7 mouse cellular contexts compared by ENCODE assay signal in the genomic region with DNA sequence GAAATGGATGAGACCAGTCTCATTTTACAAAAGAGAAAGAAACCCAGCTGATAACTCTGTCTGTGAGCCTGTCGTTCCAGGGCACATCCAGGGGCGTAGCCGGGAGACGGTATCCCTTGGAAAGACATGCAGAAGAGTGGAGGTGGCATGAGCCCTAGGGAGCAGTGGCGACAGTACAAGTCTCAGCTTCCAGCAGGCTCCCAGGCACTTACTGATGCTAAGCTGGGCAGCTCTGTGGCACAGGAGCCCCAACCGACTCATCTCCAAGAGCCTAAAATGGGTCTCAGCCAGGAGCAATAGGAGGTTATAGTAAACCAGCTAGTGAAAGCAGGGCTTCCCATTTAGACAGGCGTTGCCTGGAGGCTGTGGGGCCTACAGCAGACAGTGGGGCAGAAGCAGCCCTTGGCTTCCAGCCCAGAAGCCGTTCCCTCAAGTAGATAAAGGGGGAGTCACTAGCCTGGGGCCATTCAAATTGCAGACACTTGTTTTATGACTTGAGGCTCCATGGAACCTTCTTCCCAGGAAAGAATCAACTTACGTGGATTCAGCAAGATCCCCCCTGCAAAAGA. TPM values are rescaled to one million over a fixed set of nuclear protein-coding genes. Genes with fewer than 3 reads are reported as not detected.
DNase-seq lines count a peak whose midpoint lies in the region; ATAC-seq and TF ChIP-seq lines count a peak whose summit lies in the region.

No protein-coding gene starts in this region.

- H3K27me3 ChIP-seq in hindbrain, embryonic 10.5 days (ENCODE audit: insufficient read depth, poor library complexity, severe bottlenecking): no peaks in the 10 kb centered on the region
- no peaks in the 10 kb centered on the region for H3K27me3 ChIP-seq in hindbrain, embryonic 11.5 days (ENCODE audit: control insufficient read depth, insufficient read depth, low read length)
- no peaks in the 10 kb centered on the region for H3K27me3 ChIP-seq in stomach, embryonic 15.5 days (replicated peaks)
- H3K27me3 ChIP-seq in stomach, postnatal 0 days (ENCODE audit: control insufficient read depth, insufficient read depth, low read length): no peaks in the 10 kb centered on the region
- H3K27me3 ChIP-seq in hindbrain, embryonic 16.5 days (replicated peaks; ENCODE audit: control insufficient read depth, insufficient read depth, low read length): no peaks in the 10 kb centered on the region

- no peaks in the 10 kb centered on the region for H3K9me3 ChIP-seq in hindbrain, embryonic 10.5 days
- no peaks in the 10 kb centered on the region for H3K9me3 ChIP-seq in hindbrain, embryonic 11.5 days (ENCODE audit: control insufficient read depth, low read length)
- H3K9me3 ChIP-seq in stomach, embryonic 15.5 days: no peaks in the 10 kb centered on the region
- H3K9me3 ChIP-seq in stomach, postnatal 0 days (ENCODE audit: control insufficient read depth, low read length): no peaks in the 10 kb centered on the region
- no peaks in the 10 kb centered on the region for H3K9me3 ChIP-seq in hindbrain, embryonic 16.5 days (ENCODE audit: control insufficient read depth, low read length)

- no peak for TF ChIP-seq CTCF in stomach, postnatal 0 days (IDR thresholded peaks at IDR 0.05; ENCODE audit: low read depth)

- no peak overlapping the region for H3K4me2 ChIP-seq in hindbrain, embryonic 11.5 days (replicated peaks; ENCODE audit: low read depth, low read length)
- no peak overlapping the region for H3K4me2 ChIP-seq in stomach, embryonic 15.5 days
- no peak overlapping the region for H3K4me2 ChIP-seq in stomach, postnatal 0 days (replicated peaks; ENCODE audit: low read depth)
- no peak overlapping the region for H3K4me2 ChIP-seq in hindbrain, embryonic 16.5 days (ENCODE audit: low read length)

- TF ChIP-seq EP300 in stomach, postnatal 0 days (optimal IDR thresholded peaks at IDR 0.05): no peak

- no peak for DNase-seq in hindbrain, embryonic 10.5 days (ENCODE audit: low spot score)
- DNase-seq in hindbrain, embryonic 11.5 days (ENCODE audit: low spot score): no peak
- no peak for DNase-seq in stomach, postnatal 0 days (ENCODE audit: low spot score)
- DNase-seq in embryo, embryonic 11 days: no peak
- DNase-seq in adrenal gland, adult 18-20 months (ENCODE audit: low spot score in 2 of 2): no peak

- H3K4me1 ChIP-seq in hindbrain, embryonic 10.5 days (replicated peaks): peaks cover 16% of the 10 kb centered on the region
- no peaks in the 10 kb centered on the region for H3K4me1 ChIP-seq in hindbrain, embryonic 11.5 days (replicated peaks; ENCODE audit: control insufficient read depth, insufficient read depth, low read length)
- peaks cover 5% of the 10 kb centered on the region; the same call in 1 of the 2 replicates for H3K4me1 ChIP-seq in stomach, embryonic 15.5 days
- no peaks in the 10 kb centered on the region for H3K4me1 ChIP-seq in stomach, postnatal 0 days (replicated peaks; ENCODE audit: control insufficient read depth, insufficient read depth)
- H3K4me1 ChIP-seq in hindbrain, embryonic 16.5 days (ENCODE audit: control insufficient read depth, insufficient read depth, low read depth, low read length): peaks cover 8% of the 10 kb centered on the region; the same call in 1 of the 2 replicates

- H3K27ac ChIP-seq in hindbrain, embryonic 10.5 days: 0 out of 2 replicates have a peak overlapping the region, but pooled peaks have one; percentile 6
- H3K27ac ChIP-seq in hindbrain, embryonic 11.5 days (ENCODE audit: low read depth, low read length): no peak overlapping the region
- no peak overlapping the region for H3K27ac ChIP-seq in stomach, embryonic 15.5 days
- H3K27ac ChIP-seq in stomach, postnatal 0 days (replicated peaks): no peak overlapping the region
- peak overlapping the region; percentile 64 for H3K27ac ChIP-seq in hindbrain, embryonic 16.5 days (ENCODE audit: low read depth, low read length)

- no peak overlapping the region for H3K9ac ChIP-seq in hindbrain, embryonic 11.5 days (ENCODE audit: low read depth, low read length)
- H3K9ac ChIP-seq in stomach, embryonic 15.5 days: no peak overlapping the region
- H3K9ac ChIP-seq in stomach, postnatal 0 days (ENCODE audit: low read length): no peak overlapping the region
- H3K9ac ChIP-seq in hindbrain, embryonic 16.5 days (ENCODE audit: low read depth, low read length): no peak overlapping the region

- ATAC-seq in hindbrain, embryonic 11.5 days (ENCODE audit: low FRiP score): no peak
- ATAC-seq in stomach, embryonic 15.5 days (ENCODE audit: insufficient read depth, low FRiP score, low read depth): peak; percentile 47; the same call in 1 of the 2 replicates
- no peak for ATAC-seq in stomach, postnatal 0 days (ENCODE audit: low FRiP score, low TSS enrichment)
- ATAC-seq in hindbrain, embryonic 16.5 days: peak; percentile 86

- H3K4me3 ChIP-seq in hindbrain, embryonic 10.5 days: no peak overlapping the region
- H3K4me3 ChIP-seq in hindbrain, embryonic 11.5 days (ENCODE audit: low read depth, low read length): no peak overlapping the region
- no peak overlapping the region for H3K4me3 ChIP-seq in stomach, embryonic 15.5 days (replicated peaks)
- no peak overlapping the region for H3K4me3 ChIP-seq in stomach, postnatal 0 days (ENCODE audit: low read depth, low read length)
- no peak overlapping the region for H3K4me3 ChIP-seq in hindbrain, embryonic 16.5 days (ENCODE audit: low read length)

- peaks cover 66% of the 10 kb centered on the region for H3K36me3 ChIP-seq in hindbrain, embryonic 10.5 days
- H3K36me3 ChIP-seq in hindbrain, embryonic 11.5 days (ENCODE audit: control insufficient read depth, insufficient read depth, low read length): peaks cover 3% of the 10 kb centered on the region; the same call in 1 of the 2 replicates
- H3K36me3 ChIP-seq in stomach, embryonic 15.5 days: no peaks in the 10 kb centered on the region
- H3K36me3 ChIP-seq in stomach, postnatal 0 days (ENCODE audit: control insufficient read depth, insufficient read depth, low read length): peaks cover under 1% of the 10 kb centered on the region; the same call in 1 of the 2 replicates
- H3K36me3 ChIP-seq in hindbrain, embryonic 16.5 days (ENCODE audit: control insufficient read depth, insufficient read depth, low read length): peaks cover 11% of the 10 kb centered on the region

- WGBS in hindbrain, embryonic 10.5 days: 78% methylated on average over 9 of the region's 9 CpGs
- WGBS in hindbrain, embryonic 11.5 days: 78% methylated on average over 9 of the region's 9 CpGs
- 69% methylated on average over 9 of the region's 9 CpGs for WGBS in stomach, embryonic 15.5 days
- 64% methylated on average over 9 of the region's 9 CpGs for WGBS in stomach, postnatal 0 days
- WGBS in hindbrain, embryonic 16.5 days: 46% methylated on average over 9 of the region's 9 CpGs

RNA-seq across cellular contexts. Expression of gene Lpin1, which starts 33.0 kb away (rescaled TPM):
- polyA plus RNA-seq in hindbrain, embryonic 10.5 days (2016; fragmentation: Nextera tagmentation; extraction: Ambion mirVana): 6.4 and 10.6 TPM in 2 replicates
- polyA plus RNA-seq in hindbrain, embryonic 11.5 days (2014; fragmentation: Nextera tagmentation; extraction: Ambion mirVana): 11.0 and 13.3 TPM in 2 replicates
- polyA plus RNA-seq in stomach, embryonic 15.5 days (2015; fragmentation: Nextera tagmentation; extraction: Ambion mirVana): 5.3 and 6.2 TPM in 2 replicates
- 1.6 and 1.8 TPM in 2 replicates for polyA plus RNA-seq in stomach, postnatal 0 days (2015; fragmentation: Nextera tagmentation; extraction: Ambion mirVana)
- polyA plus RNA-seq in hindbrain, embryonic 16.5 days (2015; fragmentation: Nextera tagmentation; extraction: Ambion mirVana): 14.8 and 18.0 TPM in 2 replicates
- total RNA-seq in adrenal gland, adult 18-20 months (2021): 100 to 1,000 TPM in 1 of 2 experiments, 10 to 100 TPM in 1; 92.7 to 186 TPM

Comparison
In these comparisons a context has a peak if more than half of its experiments do, and no peak if none do; other contexts are left out.
1. H3K27ac ChIP-seq: peak in hindbrain, embryonic 10.5 days (single experiment) and hindbrain, embryonic 16.5 days (single experiment); none in hindbrain, embryonic 11.5 days (single experiment), stomach, embryonic 15.5 days (single experiment) and stomach, postnatal 0 days (single experiment).
2. ATAC-seq: peak in stomach, embryonic 15.5 days (single experiment) and hindbrain, embryonic 16.5 days (single experiment); none in hindbrain, embryonic 11.5 days (single experiment) and stomach, postnatal 0 days (single experiment).